Mouse (Mus musculus) adrenal gland (tissue): ENCODE measurements around the gene Gemin7.

Experiments used
- intact Hi-C: fragments of 180-260 bp; cut with DNase I; formaldehyde crosslinking; loops from one replicate; pipeline ENCODE4 v1.15.1; 2025

Gemin7 gene

GRCm38 (mm10) chr7:19552443-19552842 is 25.0 kb downstream of the Gemin7 start:
- intact Hi-C loops, result no loop called here

DNA sequence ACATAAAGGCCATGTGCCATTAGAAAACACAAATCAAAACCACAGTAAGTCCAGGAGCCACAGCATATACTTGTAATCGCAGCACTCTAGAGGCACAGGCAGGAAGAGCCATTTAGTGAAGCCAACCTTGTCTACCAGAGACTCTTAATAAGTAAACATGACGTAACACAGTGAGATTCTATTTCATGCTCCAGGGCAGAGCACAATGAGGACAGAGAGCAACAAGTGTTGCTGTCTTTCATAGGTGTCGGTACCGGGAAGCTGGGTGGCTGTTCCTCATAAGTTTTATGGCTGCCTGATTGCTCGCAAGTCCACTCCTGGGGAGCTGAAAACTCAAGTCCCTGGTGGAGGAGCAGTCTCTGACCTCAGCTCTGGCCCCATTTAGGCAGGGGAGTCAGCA is 25.8 kb downstream of the Gemin7 start:
- intact Hi-C loops, result no loop called here

- intact Hi-C loops, result no loop called here
These were observed 28.0 kb downstream of the Gemin7 start for GRCm38 (mm10) chr7:19549394-19549793.

- intact Hi-C loops, result no loop called here
These were observed 29.9 kb downstream of the Gemin7 start for GRCm38 (mm10) chr7:19547344-19547969.

- intact Hi-C loops, result no loop called here
These were observed 31.4 kb downstream of the Gemin7 start for GRCm38 (mm10) chr7:19546007-19546406.

- intact Hi-C loops, result no loop called here
These were observed 33.8 kb downstream of the Gemin7 start for GRCm38 (mm10) chr7:19543584-19543983.

DNA sequence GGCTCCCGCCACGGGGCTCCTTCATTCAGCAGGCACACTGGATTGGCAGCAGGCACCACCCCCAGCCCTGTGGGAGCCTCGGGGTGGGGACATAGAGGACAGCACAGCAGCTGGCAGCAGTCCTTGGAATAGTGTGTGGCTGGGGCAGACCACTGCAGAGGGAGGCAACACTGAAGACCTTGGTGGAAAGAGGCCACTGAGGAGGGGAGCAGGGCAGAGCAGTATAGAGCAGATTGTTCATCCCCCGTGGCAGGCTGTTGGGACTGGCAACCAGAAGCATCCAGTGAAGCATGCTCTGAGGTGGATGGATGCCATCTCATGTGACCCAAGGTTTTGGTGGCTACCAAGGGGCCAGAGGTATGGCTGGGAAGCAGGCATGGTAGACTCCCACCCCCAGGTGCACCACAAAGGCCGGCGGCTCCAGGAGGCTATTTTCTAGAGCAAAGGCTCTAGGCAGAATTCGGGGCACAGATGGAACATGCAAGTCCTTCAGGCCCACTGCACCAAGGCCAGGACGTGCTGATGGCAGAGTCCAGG is 35.2 kb downstream of the Gemin7 start:
- intact Hi-C loops, result no loop called here

GRCm38 (mm10) chr7:19541681-19542154 is 35.7 kb downstream of the Gemin7 start:
- intact Hi-C loops, result no loop called here

- intact Hi-C loops, result no loop called here
These were observed 36.4 kb downstream of the Gemin7 start for GRCm38 (mm10) chr7:19540771-19541566.

DNA sequence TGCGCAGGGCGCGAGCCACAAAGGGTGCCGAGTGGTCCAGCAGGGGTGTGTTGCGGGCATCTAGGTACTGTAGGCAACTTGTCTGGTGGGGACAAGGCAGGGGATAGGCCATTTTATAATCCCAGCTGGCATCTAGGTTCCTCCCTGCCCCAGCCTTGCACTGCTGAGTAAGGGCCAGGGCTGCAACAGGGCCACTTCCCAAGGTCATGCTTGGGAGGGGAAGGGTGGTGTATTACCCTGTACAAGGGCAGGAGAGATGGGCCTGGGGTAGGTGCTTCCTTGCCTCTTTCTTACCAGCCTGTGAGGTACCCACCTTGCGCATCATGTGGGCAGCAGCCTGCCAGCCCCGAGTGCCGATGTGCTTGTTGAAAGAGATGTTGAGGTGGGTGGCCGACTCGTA is 42.7 kb downstream of the Gemin7 start:
- intact Hi-C loops, result no loop called here

DNA sequence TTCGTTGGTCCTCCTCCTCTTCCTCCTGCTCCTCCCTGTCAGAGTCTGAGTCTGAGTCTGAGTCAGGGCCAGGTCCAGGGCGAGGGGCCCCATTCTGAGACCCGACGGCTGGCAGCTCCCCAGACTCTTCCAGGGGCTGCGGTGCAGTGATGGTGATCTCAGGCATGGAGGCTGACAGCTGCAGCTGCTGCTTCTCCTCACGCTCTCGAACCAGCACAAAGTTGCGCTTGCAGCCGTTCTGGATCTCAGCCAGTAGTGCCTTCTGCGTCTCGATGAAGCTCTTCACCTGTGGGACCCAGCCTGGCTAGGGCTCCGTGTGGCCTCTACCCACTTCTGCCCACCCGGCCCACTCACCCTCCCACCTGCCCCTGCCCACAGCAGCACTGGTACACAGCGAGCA is 45.2 kb downstream of the Gemin7 start:
- intact Hi-C loops, result no loop called here

DNA sequence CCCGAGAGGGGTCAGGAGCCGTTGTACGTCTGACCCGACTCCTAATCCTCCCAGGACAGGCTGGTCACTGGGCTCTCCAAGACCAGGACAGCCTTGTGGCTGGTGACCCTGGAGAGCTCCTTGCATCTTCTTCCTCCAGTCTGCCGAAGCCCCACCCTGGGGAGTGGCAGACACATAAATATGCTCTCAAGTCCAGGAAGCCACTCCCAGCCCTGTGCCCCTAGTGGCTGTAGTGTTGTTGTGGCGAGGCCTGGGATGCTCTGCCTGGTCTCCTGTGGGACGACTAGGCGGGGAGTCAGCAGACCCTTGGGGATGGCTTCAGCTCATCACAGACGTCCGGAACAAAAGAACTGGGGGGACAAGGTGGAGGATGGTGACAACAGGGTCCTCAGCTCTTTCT is 46.3 kb downstream of the Gemin7 start:
- intact Hi-C loops, result no loop called here

DNA sequence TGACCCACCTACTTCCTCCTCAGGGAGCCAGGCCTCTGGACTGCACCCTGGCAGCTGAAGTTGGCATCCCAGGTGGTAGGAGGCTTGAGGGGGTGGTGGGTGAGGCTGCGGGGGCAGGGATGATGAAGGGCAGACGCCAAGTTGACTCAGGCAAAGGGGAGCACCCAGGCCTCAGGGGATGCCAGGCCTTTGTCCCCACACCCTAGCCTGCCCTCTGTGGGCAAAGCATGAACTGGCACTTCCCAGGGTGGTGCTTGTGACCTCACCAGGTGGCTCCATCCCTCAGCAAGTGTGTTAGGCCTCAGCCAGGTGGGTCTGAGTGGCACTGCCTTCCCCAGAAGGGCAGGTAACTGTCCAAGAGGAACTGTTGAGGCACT is 52.3 kb downstream of the Gemin7 start:
- intact Hi-C loops, result no loop called here

DNA sequence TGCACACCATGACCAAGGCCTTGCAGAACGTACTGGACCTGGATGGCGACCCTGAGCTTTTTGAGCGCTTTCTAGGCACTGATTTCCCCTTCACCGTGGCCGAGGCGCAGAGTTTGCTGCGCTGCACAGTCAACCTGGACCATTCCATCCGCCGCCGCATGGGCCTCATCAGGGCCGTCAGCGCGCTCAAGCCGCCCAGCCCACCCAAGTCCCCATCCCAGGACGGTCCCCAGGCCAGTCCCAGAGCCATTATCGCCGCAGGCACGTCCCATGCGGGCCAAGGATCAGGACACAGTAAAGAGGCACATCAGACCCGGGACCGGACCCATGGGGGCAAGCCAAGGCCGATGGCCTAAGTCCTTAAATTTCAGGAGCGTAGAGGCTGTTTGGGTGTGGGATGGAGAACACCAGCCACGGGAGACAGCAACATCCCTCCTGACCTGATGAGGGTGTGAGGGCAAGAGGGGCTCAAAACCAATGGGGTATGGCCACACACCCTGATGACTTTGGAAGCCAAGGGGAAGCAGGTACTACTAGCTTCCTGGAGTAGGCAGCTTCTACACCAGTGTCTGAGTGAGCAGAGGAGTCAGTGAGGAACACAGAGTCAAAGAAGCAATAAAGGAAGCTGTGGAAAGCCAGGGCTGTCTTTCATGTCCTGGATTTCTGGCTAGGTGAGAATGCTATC is 52.8 kb downstream of the Gemin7 start:
- intact Hi-C loops, result loop anchor here (5.0 kb wide), 1 partner anchor 33 kb away; no protein-coding TSS in a partner anchor

DNA sequence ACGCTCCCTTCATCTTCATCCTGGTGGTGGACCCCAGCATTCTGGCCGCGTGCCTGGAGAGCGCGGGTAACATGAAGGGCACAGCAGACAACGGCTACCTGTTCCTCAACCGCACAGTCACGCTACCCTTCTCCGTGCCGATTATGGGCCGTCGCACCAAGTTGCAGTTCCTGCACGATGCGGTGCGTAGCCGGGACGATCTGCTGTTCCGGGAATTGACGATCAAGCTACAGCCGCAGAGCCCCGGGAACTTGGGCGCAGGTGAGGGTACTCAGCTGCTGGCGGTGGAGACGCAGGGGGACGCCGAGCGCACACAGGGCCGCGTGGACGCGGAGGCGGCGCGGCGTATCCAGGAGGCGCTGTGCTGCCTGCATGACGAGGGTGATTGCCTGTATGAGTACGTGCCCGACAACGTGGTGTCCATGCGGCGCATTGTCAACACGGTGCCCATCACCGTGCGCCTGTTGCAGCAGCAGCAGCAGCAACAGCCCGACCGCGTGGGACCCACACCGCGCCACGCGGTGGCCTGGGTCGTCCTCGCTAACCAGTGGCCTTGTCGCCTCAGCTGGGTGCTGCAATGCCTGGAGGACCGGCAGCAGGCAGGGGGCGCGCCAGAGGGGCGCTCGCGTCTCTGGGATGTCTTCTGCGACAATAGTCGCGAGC is 53.5 kb downstream of the Gemin7 start:
- intact Hi-C loops, result loop anchor here (5.0 kb wide), 1 partner anchor 33 kb away; no protein-coding TSS in a partner anchor

GRCm38 (mm10) chr7:19523017-19523756 is 54.2 kb downstream of the Gemin7 start:
- intact Hi-C loops, result loop anchor here (5.0 kb wide), 1 partner anchor 34 kb away; no protein-coding TSS in a partner anchor

DNA sequence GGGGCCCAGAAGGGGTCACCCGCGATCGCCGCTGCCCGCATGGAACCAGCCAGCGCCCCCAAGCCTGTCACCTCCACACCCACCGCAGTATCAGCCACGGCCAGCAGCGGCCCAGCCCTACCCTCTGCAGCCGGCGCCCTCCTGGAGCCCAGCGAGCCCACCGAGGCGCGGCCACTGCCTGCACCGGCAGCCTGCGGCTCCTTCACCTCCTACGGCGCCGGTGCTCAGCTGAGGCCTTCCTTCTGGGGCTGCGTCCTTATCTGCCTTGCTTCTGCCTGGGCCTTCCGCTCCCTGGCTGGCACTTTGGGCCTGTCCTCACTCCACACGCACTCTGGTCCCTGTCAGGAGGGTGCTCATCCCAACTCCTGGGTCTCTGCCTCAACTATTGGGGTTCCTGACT is 57.4 kb downstream of the Gemin7 start:
- intact Hi-C loops, result loop anchor here (5.0 kb wide), 1 partner anchor 37 kb away; no protein-coding TSS in a partner anchor

DNA sequence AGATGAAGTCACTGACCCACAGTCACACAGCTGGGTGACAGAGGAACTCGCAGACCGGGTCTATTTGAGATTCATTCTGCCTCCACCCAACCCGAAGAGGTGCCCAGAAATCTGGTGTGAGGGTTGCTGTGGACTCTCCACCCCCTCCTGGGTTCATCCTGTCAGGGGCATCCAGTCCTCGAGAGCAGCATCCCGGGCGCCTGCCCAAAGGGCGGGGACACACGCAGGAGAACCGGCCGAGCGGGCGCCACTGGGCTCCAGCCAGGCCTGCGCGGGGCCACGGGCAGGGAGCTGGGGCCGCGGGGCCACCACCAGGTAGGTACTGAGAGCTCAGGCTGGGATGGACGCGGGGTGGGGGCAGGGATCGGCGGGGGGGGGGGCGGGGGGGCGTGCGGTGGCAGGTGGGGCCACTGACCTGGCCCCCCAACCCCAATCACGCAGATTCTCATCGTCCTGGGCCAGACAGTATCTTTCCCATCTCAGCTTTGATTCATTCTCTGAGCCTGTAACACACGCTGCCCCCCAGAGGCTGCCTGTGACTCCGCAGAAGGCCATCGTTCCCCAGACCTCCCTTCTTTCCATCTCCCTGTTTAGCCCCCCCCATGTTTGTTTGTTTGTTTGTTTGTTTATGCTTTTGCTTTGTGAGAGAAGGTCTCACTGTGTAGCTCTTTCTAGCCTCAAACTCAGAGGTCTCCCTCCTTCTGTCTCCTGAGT is 59.6 kb downstream of the Gemin7 start, which contains the start of gene Nkpd1:
TSS of gene Nkpd1 (plus strand) at position 187 of the 714 bp plus-strand sequence.
- intact Hi-C loops, result loop anchor here (10.0 kb wide), 1 partner anchor 113 kb away; the partner anchor contains the start of genes Ckm and Klc3
